Mouse (Mus musculus) urinary bladder, postnatal 0 days (tissue): ENCODE data around the gene Oit1. TPM values are rescaled to one million over a fixed set of nuclear protein-coding genes. Genes with fewer than 3 reads are reported as not detected.

Experiments
- polyA plus RNA-seq: library from polyadenylated mRNA; unstranded; fragments of >200 nt; fragmentation: Nextera tagmentation; extraction: Ambion mirVana; gene quantifications from 2 replicates; pipeline ENCODE4 v1.2.1, GENCODE M21; 2015

Oit1 gene
- 19.6 and 19.7 TPM in 2 replicates for polyA plus RNA-seq

GRCm38 (mm10) chr14:8378685-8379313, at the start of gene Oit1:
Gene Oit1 (minus strand): TSS chr14:8378754.

GRCm38 (mm10) chr14:8317194-8318097, 61.1 kb downstream of the Oit1 start, which contains the start of gene Fam107a:
Gene Fam107a (minus strand): TSS chr14:8318023.

Other genes starting within 250 kb of the Oit1 start
- 135 and 141 TPM in 2 replicates for gene Pdhb, start 205.7 kb downstream of the Oit1 start, polyA plus RNA-seq
- gene Kctd6, start 164.6 kb downstream of the Oit1 start, polyA plus RNA-seq: 11.6 and 12.2 TPM in 2 replicates
- 0.23 TPM in 1 of 2 replicates, not detected in the other for gene Acox2, start 119.4 kb downstream of the Oit1 start, polyA plus RNA-seq
- gene Fam107a, start 60.7 kb downstream of the Oit1 start, polyA plus RNA-seq: 0.06 and 0.10 TPM in 2 replicates